Mouse (Mus musculus) heart, embryonic 11.5 days (tissue): ENCODE measurements around the gene Olig1. TPM values are rescaled to one million over a fixed set of nuclear protein-coding genes. Genes with fewer than 3 reads are reported as not detected.

Source experiments
- ATAC-seq: fragments of 200-750 bp; cut with Nextera tagmentation; replicated peaks from 2 replicates; pipeline ENCODE4 v1.8.0; 2017; ENCODE audit warnings: moderate library complexity; ENCODE audit not compliant: insufficient number of reproducible peaks, low FRiP score, low TSS enrichment
- H3K27ac ChIP-seq: fragments of 300-500 bp; sonication (generic); 2 replicates; pipeline ENCODE4 v1.5.1; 2014; ENCODE audit warnings: mild to moderate bottlenecking, low read depth, low read length
- H3K27me3 ChIP-seq: fragments of 300-500 bp; sonication (generic); 2 replicates; pipeline ENCODE4 v1.6.1; 2014; ENCODE audit warnings: mild to moderate bottlenecking, low read length, mixed read lengths; ENCODE audit not compliant: control insufficient read depth, insufficient read depth
- H3K36me3 ChIP-seq: fragments of 300-500 bp; sonication (generic); 2 replicates; pipeline ENCODE4 v1.6.1; 2014; ENCODE audit warnings: mild to moderate bottlenecking, low read length, moderate library complexity, mixed read lengths; ENCODE audit not compliant: control insufficient read depth, insufficient read depth
- H3K4me1 ChIP-seq: fragments of 300-500 bp; sonication (generic); 2 replicates; pipeline ENCODE4 v1.6.1; 2014; ENCODE audit warnings: low read length; ENCODE audit not compliant: control insufficient read depth, insufficient read depth
- H3K4me2 ChIP-seq: fragments of 300-500 bp; sonication (generic); 2 replicates; pipeline ENCODE4 v1.6.1; 2014; ENCODE audit warnings: mild to moderate bottlenecking, moderate library complexity
- H3K4me3 ChIP-seq: fragments of 300-500 bp; sonication (generic); 2 replicates; pipeline ENCODE4 v1.5.1; 2014; ENCODE audit warnings: low read depth, low read length
- H3K9ac ChIP-seq: fragments of 300-500 bp; sonication (generic); 2 replicates; pipeline ENCODE4 v1.6.1; 2014; ENCODE audit warnings: mild to moderate bottlenecking, low read depth, low read length, moderate library complexity
- H3K9me3 ChIP-seq: fragments of 300-500 bp; sonication (generic); replicated peaks from 2 replicates; pipeline ENCODE4 v1.6.1; 2016; ENCODE audit warnings: low read length; ENCODE audit not compliant: control insufficient read depth
- WGBS: fragments of 180-500 bp; shearing (Covaris S2); extraction: QIAGEN DNeasy Blood & Tissue Kit; methylation state at CpG from one replicate; pipeline ENCODE4 v1.1.7; 2014; ENCODE audit not compliant: insufficient replicate concordance; 5-methylcytosine and 5-hydroxymethylcytosine counted together
- polyA plus RNA-seq: library from polyadenylated mRNA; unstranded; fragments of >200 nt; fragmentation: Nextera tagmentation; extraction: Ambion mirVana; gene quantifications from 2 replicates; pipeline ENCODE4 v1.2.1, GENCODE M21; 2014

Gene Olig1
- polyA plus RNA-seq, 1 experiment from 2014 or later = not detected

DNA sequence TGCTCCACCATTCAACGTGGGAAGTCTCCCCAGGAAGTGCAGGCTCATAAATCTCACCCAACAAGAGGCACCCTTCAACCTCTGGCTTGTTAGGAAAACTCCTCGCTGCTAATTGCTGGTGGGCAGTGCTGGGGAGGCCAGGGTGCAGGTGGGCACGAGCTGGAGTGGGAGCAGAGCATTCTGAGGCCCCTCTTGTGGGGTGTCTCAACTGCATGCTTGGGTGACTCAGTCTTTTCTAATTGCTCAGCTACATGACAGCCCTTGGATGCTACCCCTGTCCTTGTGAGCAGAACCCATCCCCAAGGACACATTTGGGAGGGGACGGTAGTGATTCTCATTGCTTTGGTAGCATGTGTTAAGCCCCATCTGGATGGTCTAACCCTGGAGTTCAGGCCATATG is 28.2 kb downstream of the Olig1 start:
- no peak overlapping the region for H3K27ac ChIP-seq
- 57% methylated on average over 4 of the region's 4 CpGs for WGBS
- H3K4me2 ChIP-seq = no peak overlapping the region
- no peaks in the 10 kb centered on the region for H3K9me3 ChIP-seq
- no peak overlapping the region for H3K9ac ChIP-seq
- H3K36me3 ChIP-seq = no peaks in the 10 kb centered on the region
- no peak overlapping the region for H3K4me3 ChIP-seq
- H3K4me1 ChIP-seq = no peaks in the 10 kb centered on the region
- ATAC-seq = no peak
- H3K27me3 ChIP-seq = peaks cover 25% of the 10 kb centered on the region

- H3K27ac ChIP-seq = no peak overlapping the region
- peaks cover 42% of the 10 kb centered on the region for H3K27me3 ChIP-seq
- no peak overlapping the region for H3K9ac ChIP-seq
- H3K9me3 ChIP-seq = no peaks in the 10 kb centered on the region
- no peaks in the 10 kb centered on the region for H3K4me1 ChIP-seq
- 79% methylated on average over 7 of the region's 7 CpGs for WGBS
- no peak overlapping the region for H3K4me3 ChIP-seq
- no peaks in the 10 kb centered on the region for H3K36me3 ChIP-seq
- no peak overlapping the region for H3K4me2 ChIP-seq
- no peak for ATAC-seq
Observed at GRCm38 (mm10) chr16:91299412-91299811, 29.8 kb downstream of the Olig1 start.

DNA sequence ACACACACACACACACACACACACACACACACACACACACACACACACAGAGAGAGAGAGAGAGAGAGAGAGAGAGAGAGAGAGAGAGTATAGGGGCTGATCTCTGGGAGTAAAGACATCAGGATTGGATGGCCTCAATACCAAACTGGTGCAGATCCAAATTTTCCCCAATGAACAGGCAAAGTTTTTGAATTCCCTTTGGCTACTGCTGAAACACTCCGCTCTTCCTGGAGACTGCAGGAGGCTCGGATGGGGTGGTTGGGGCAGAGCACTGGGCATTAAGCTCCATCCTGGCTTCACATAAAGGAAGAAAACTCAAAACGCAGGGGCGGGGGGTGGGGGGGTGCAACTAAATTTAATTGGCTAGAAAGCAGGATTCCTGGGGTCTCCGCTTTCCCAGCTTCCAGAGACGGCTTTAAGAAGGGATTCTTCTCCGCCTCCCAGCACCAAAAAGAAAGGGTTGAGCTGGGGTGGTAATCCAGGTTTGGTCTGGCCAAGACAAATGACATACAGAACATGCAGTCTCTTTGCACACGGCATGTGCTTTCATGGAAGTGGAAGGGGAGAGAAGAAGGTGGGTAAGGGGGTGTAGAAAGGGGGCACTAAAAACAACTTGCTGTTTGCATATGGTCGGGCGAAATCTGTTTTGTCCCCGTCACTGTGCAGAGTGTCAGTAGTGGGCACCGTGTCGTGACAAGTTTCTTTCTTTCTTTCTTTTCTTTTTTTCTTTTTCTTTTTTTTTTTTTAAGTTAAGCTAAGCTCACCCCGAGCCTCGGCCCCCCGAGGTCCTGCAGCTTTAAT is 31.3 kb downstream of the Olig1 start:
- H3K36me3 ChIP-seq = no peaks in the 10 kb centered on the region
- H3K9ac ChIP-seq = no peak overlapping the region
- H3K4me3 ChIP-seq = no peak overlapping the region
- H3K4me2 ChIP-seq = no peak overlapping the region
- no peak overlapping the region for H3K27ac ChIP-seq
- H3K4me1 ChIP-seq = no peaks in the 10 kb centered on the region
- H3K9me3 ChIP-seq = no peaks in the 10 kb centered on the region
- WGBS = 47% methylated on average over 16 of the region's 16 CpGs
- ATAC-seq = no peak
- H3K27me3 ChIP-seq = peaks cover 49% of the 10 kb centered on the region

- Histone ChIP-seq H3K4me3 (no peak overlapping the region), H3K9me3 (no peaks in the 10 kb centered on the region), H3K4me1 (no peaks in the 10 kb centered on the region), H3K27ac (no peak overlapping the region), H3K36me3 (no peaks in the 10 kb centered on the region), H3K27me3 (peaks cover 51% of the 10 kb centered on the region), H3K4me2 (no peak overlapping the region), H3K9ac (no peak overlapping the region)
- WGBS = 61% methylated on average over 18 of the region's 18 CpGs
- no peak for ATAC-seq
Observed at GRCm38 (mm10) chr16:91301454-91301853, 31.9 kb downstream of the Olig1 start.

GRCm38 (mm10) chr16:91303776-91304709 is 34.5 kb downstream of the Olig1 start:
- no peak overlapping the region for H3K9ac ChIP-seq
- peaks cover 48% of the 10 kb centered on the region for H3K27me3 ChIP-seq
- no peaks in the 10 kb centered on the region for H3K9me3 ChIP-seq
- WGBS = 47% methylated on average over 26 of the region's 26 CpGs
- H3K27ac ChIP-seq = no peak overlapping the region
- no peak overlapping the region for H3K4me2 ChIP-seq
- no peak for ATAC-seq
- no peaks in the 10 kb centered on the region for H3K4me1 ChIP-seq
- H3K36me3 ChIP-seq = no peaks in the 10 kb centered on the region
- H3K4me3 ChIP-seq = no peak overlapping the region

- Histone ChIP-seq H3K36me3 (no peaks in the 10 kb centered on the region), H3K4me1 (no peaks in the 10 kb centered on the region), H3K27ac (no peak overlapping the region), H3K27me3 (peaks cover 50% of the 10 kb centered on the region), H3K4me2 (no peak overlapping the region), H3K9me3 (no peaks in the 10 kb centered on the region), H3K9ac (no peak overlapping the region), H3K4me3 (no peak overlapping the region)
- 74% methylated on average over 16 of the region's 16 CpGs for WGBS
- no peak for ATAC-seq
Observed at GRCm38 (mm10) chr16:91305512-91306111, 36.0 kb downstream of the Olig1 start.

GRCm38 (mm10) chr16:91309872-91310271 is 40.3 kb downstream of the Olig1 start:
- Histone ChIP-seq H3K27ac (no peak overlapping the region), H3K9ac (no peak overlapping the region), H3K4me3 (no peak overlapping the region), H3K27me3 (peaks cover 24% of the 10 kb centered on the region), H3K4me1 (no peaks in the 10 kb centered on the region), H3K36me3 (no peaks in the 10 kb centered on the region), H3K4me2 (no peak overlapping the region), H3K9me3 (no peaks in the 10 kb centered on the region)
- WGBS = 87% methylated on average over 3 of the region's 3 CpGs
- ATAC-seq = no peak

DNA sequence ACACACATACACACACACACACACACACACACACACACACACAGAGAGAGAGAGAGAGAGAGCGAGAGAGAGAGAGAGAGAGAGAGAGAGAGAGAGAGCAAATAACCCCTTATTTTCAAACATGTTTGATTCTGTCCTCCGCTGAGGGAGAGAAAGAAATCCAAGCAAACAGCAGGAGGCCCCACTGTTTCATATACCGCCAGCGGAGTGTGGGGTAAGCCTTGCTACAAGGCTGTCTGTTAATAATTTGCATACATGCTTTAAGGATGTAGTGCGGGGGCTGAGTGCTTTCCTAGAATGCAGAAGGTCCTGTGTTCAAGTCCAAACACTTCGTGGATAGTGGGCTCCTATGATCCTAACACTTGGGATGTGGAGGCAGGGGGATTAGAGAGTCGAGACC is 43.3 kb downstream of the Olig1 start:
- ATAC-seq = no peak
- 69% methylated on average over 6 of the region's 7 CpGs for WGBS

More for the DNA sequence above, 43.3 kb downstream of the Olig1 start:
- no peak overlapping the region for H3K4me2 ChIP-seq
- no peak overlapping the region for H3K9ac ChIP-seq
- no peaks in the 10 kb centered on the region for H3K4me1 ChIP-seq
- H3K36me3 ChIP-seq = no peaks in the 10 kb centered on the region
- no peaks in the 10 kb centered on the region for H3K9me3 ChIP-seq
- peaks cover 16% of the 10 kb centered on the region for H3K27me3 ChIP-seq
- no peak overlapping the region for H3K27ac ChIP-seq
- no peak overlapping the region for H3K4me3 ChIP-seq
